Mouse (Mus musculus) adrenal gland (tissue): Measurements from ENCODE around the gene Ccdc106.
"Not testable (repeated sequence)": the region's sequence is repeated elsewhere in the genome, so short reads cannot be mapped to it uniquely, and the experiment has no call there.

Source experiments
- intact Hi-C: fragments of 180-260 bp; cut with DNase I; formaldehyde crosslinking; loops from one replicate; pipeline ENCODE4 v1.15.1; 2025

The Ccdc106 gene

GRCm38 (mm10) chr7:5014251-5015117 is 5.9 kb upstream of the Ccdc106 start, which contains the start of the genes Zfp524 and Fiz1:
Zfp524 (plus strand) TSS chr7:5014415.
Fiz1 (minus strand) TSS chr7:5014697.
- intact Hi-C loops: no loop called here

GRCm38 (mm10) chr7:5015118-5016001 is 5.0 kb upstream of the Ccdc106 start, which contains the start of gene Gm44973:
Gm44973 (plus strand) TSS chr7:5015496.
- intact Hi-C loops: no loop called here

GRCm38 (mm10) chr7:5016057-5016456 is 4.3 kb upstream of the Ccdc106 start:
- intact Hi-C loops: no loop called here

- intact Hi-C loops: no loop called here
These were observed 3.4 kb upstream of the Ccdc106 start for GRCm38 (mm10) chr7:5016920-5017319.

- intact Hi-C loops: no loop called here
These were observed 3.0 kb upstream of the Ccdc106 start for GRCm38 (mm10) chr7:5017352-5017751.

GRCm38 (mm10) chr7:5017931-5018330 is 2.4 kb upstream of the Ccdc106 start:
- intact Hi-C loops: no loop called here

GRCm38 (mm10) chr7:5019576-5019975 is 777 bp upstream of the Ccdc106 start:
- intact Hi-C loops: not testable (repeated sequence)

GRCm38 (mm10) chr7:5020685-5021084 is 332 bp downstream of the Ccdc106 start:
- intact Hi-C loops: no loop called here

GRCm38 (mm10) chr7:5021197-5021596 is 844 bp downstream of the Ccdc106 start:
- intact Hi-C loops: no loop called here

- intact Hi-C loops: no loop called here
These were observed 9.2 kb downstream of the Ccdc106 start for GRCm38 (mm10) chr7:5029543-5029942.

- intact Hi-C loops: no loop called here
These were observed 9.6 kb downstream of the Ccdc106 start for GRCm38 (mm10) chr7:5029946-5030345.

- intact Hi-C loops: no loop called here
These were observed 10.4 kb downstream of the Ccdc106 start for GRCm38 (mm10) chr7:5030554-5031275.

- intact Hi-C loops: no loop called here
These were observed 11.1 kb downstream of the Ccdc106 start for GRCm38 (mm10) chr7:5031496-5031895.

- intact Hi-C loops: no loop called here
These were observed 13.5 kb downstream of the Ccdc106 start, which contains the start of gene 4632433K11Rik for GRCm38 (mm10) chr7:5033818-5034217. 4632433K11Rik (plus strand) TSS chr7:5034118.

- intact Hi-C loops: no loop called here
These were observed 15.3 kb downstream of the Ccdc106 start for GRCm38 (mm10) chr7:5035628-5036027.

GRCm38 (mm10) chr7:5036136-5036535 is 15.8 kb downstream of the Ccdc106 start:
- intact Hi-C loops: no loop called here

GRCm38 (mm10) chr7:5037026-5037425 is 16.7 kb downstream of the Ccdc106 start:
- intact Hi-C loops: no loop called here

GRCm38 (mm10) chr7:5037467-5037866 is 17.1 kb downstream of the Ccdc106 start:
- intact Hi-C loops: no loop called here

- intact Hi-C loops: no loop called here
These were observed 17.9 kb downstream of the Ccdc106 start, which contains the start of gene Zfp784 for GRCm38 (mm10) chr7:5038109-5038732. Zfp784 (minus strand) TSS chr7:5038446.

GRCm38 (mm10) chr7:5038940-5039339 is 18.6 kb downstream of the Ccdc106 start:
- intact Hi-C loops: no loop called here

- intact Hi-C loops: no loop called here
These were observed 24.6 kb downstream of the Ccdc106 start for GRCm38 (mm10) chr7:5044981-5045380.
